Mouse (Mus musculus) natural killer cell, adult 2 months (primary cell): ENCODE results near the gene Nat8f5.
"Not testable (repeated sequence)": the region's sequence is repeated elsewhere in the genome, so short reads cannot be mapped to it uniquely, and the experiment has no call there.

Source experiments
- DNase-seq, 2 experiments: peaks; one replicate each; pipeline ENCODE4 v3.0.0; 2022; ENCODE audit warnings: low spot score in 2 of 2

The Nat8f5 gene

GRCm38 (mm10) chr6:85836098-85836497, 15.3 kb upstream of the Nat8f5 start:
- DNase-seq, result not testable (repeated sequence)

DNA sequence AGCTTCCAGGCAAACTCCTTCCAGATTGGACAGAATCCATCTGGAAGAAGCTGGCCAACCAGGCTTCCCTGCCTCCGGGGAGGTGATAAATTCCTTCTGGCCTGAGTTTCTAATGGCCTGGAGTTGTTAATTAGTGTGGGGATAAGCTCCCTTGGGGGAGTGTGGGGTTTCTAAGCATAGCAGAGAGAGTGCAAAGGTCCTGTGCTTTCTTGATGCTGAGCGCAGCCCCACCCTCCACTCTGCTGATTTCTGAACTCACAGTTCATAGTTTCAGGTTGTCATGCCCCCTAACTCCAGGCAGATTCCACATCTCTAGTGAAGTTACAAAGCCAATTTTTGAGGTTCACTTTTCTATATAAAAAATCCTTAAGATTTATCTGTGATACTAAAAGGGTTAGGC, 14.3 kb upstream of the Nat8f5 start:
- DNase-seq, result not testable (repeated sequence)

- not testable (repeated sequence) for DNase-seq
These were observed 13.8 kb upstream of the Nat8f5 start for GRCm38 (mm10) chr6:85834504-85835100.

GRCm38 (mm10) chr6:85831796-85832321, 11.1 kb upstream of the Nat8f5 start, which contains the start of gene Nat8:
Gene Nat8, minus strand, starts transcription at chr6:85832082.
- no peak for DNase-seq

- no peak for DNase-seq
These were observed 8.7 kb upstream of the Nat8f5 start for GRCm38 (mm10) chr6:85829462-85829861.

DNA sequence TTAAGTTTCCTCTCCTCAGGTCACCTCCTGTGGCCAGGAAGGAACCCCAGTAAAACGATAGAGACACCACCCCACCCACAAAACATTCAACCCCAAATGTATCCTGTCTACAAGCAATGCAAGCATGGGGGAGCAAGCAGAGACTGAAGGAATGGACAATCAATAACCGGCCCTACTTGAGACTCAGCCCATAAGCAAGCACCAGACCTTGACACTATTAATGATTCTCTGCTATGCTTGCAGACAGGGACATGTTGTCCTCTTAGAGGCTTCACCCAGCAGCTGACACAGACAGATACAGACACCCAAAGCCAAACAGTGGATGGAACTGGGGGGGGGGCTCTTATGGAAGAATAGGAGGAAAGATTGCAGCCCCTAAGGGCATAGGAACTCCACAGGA, 5.1 kb upstream of the Nat8f5 start:
- DNase-seq, result no peak

- DNase-seq, result no peak
These were observed 2.8 kb upstream of the Nat8f5 start for GRCm38 (mm10) chr6:85823382-85824090.

DNA sequence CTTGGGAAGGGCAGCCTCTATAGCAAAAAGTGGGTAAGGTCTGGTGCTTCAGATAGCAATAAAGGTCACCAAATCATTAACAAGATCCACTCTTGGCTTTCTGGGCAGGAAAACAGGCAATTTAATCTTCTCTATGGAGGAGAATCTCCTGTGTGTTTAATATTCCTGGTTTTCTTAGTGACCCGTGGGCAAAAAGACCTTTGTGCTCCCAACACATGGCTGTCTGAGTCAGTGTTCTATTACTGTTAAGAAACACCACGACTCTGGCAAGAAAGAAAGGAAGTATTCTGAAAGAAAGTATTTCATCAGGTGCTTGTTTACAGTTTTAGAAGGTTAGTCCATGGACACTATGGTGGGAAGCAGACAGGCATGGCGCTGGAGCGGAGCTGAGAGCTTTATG, 1.5 kb upstream of the Nat8f5 start:
- no peak for DNase-seq

GRCm38 (mm10) chr6:85818338-85818737, 2.4 kb downstream of the Nat8f5 start:
- no peak for DNase-seq

GRCm38 (mm10) chr6:85813339-85813738, 7.4 kb downstream of the Nat8f5 start:
- DNase-seq, result no peak

- not testable (repeated sequence) for DNase-seq
These were observed 9.7 kb downstream of the Nat8f5 start for GRCm38 (mm10) chr6:85810942-85811537.

DNA sequence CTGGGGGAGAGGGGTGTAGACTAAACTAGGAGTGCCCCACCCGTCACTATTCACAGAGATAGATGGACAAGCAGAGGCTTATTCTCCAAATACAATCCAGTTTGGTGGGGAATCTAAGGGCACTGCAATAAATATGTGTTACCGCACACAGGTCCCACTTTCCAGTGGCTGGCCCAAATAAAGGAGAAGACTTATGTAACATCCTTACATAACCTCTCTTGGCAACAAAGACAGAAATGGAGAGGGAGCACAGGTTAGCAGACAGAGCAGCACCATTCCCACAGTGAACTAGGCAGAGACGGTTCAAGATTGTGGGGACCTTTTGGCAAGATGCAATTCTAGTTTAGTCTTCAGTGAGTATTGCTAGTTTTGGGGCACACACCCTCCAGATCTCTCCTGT, 10.3 kb downstream of the Nat8f5 start:
- not testable (repeated sequence) for DNase-seq

DNA sequence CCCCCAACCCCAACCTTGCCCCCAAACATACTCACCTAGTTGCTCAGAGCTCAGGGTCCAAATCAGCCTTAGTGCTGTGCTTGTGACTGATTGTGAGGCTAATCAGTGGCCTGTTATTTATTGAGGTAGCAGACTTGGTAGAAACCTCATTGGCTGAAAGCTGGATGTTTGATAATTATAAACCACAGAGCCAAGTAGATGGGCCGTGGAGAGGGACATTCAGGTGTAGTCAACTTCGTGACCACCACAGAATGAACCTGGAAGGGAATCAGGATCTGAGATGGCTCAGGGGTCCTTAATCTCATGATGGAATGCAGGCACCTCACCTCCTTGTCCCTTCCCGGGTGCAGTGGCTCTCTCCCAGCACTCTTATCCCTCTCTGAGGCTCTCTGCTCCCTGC, 11.0 kb downstream of the Nat8f5 start:
- not testable (repeated sequence) for DNase-seq

DNA sequence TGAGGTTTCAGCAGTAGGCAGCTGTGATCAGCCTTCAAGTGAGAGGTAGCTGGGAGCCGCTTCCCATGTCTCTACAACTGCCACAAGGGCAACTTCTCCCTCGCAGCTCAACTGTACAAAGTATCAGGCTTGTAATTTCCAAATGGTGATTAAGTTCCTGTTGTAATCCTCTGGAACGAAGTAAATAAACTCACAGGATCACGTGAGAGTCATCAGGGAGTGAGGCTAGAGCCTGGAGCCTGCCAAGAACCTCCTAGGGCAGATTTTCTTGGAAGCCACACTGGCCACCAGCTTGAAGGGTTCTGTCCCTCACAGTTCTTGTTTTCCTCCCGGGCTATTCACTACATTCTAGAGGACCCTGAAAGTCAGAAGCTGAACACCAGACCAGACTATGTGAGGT, 17.6 kb downstream of the Nat8f5 start:
- DNase-seq, result not testable (repeated sequence)
